Mouse (Mus musculus) liver, adult 2 months (tissue): ENCODE data around the gene Taok1.

ENCODE experiments used
- CTCF ChIP-seq: fragments of 200-500 bp; IDR thresholded peaks from 2 replicates; pipeline ENCODE4 v1.5.1; 2011; ENCODE audit warnings: low read depth, low read length, control low read depth
- POLR2A ChIP-seq: fragments of 200-500 bp; IDR thresholded peaks from 2 replicates; pipeline ENCODE4 v1.6.1; 2011; ENCODE audit warnings: low read length, control low read depth; ENCODE audit not compliant: insufficient read depth; ENCODE audit errors: extremely low read depth

- TF ChIP-seq CTCF, result no peak
- TF ChIP-seq POLR2A, result no peak
Measured at GRCm38 (mm10) chr11:77516553-77517425, 90.8 kb downstream of the Taok1 start.
